Mouse (Mus musculus): ENCODE results near the gene Nme3.

Gene Nme3

DNA sequence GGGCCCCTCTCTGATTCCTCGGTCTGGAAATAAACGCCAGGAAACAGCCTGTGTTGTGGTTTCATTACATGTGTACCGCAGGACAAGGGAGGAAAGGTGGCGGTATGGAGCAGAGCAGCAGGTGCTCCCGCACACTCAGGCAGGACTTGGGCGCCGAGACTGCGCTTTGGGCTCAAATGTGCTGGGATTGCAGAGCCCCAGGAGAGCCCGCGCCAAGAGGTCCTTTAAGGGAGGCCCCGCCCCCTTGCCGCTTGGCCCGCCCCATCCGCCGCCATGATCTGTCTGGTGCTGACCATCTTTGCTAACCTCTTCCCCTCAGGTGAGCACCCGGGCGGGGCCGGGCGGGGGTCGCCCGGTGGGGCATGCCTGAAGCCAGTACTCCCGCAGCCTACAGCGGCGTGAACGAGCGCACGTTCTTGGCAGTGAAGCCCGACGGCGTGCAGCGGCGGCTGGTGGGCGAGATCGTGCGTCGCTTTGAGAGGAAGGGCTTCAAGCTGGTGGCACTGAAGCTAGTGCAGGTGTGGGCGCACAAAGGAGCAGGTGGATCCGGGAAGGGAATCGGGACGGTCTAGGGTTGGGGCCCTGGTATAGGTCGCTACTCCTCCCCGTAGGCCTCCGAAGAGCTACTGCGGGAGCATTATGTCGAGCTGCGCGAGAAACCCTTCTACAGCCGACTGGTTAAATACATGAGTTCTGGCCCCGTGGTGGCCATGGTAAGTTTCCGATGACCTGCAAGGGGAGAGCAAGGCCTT lies at the start of gene Nme3:
Gene Nme3, plus strand, starts transcription at position 260 of the 752 bp plus-strand sequence.
- peak; percentile 85 to 93 for DNase-seq

- DNase-seq = peak; percentile 74 to 85
Measured at GRCm38 (mm10) chr17:24847386-24847785, 48.9 kb upstream of the Nme3 start.

DNA sequence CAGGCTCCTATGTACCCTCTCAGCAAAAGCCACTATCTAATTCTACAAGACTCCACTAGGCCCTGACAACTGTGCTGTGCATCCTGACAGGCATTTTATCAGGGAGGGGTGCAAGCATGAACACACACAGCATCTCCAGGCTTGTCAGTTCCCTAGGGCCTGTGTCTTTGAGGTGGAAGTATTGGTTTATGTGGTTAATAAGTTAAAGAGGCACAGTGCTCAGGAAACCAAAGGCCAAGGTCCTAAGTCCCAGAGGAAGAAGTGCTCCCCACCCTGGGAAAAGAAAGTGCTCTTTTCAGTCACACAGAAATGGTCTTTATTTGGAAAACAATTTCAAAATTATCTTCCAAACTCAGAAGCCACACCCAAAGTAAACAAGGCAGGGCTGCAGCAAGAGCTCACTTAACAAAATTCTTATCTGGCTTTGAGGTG lies 47.7 kb upstream of the Nme3 start:
- peak; percentile 52 to 80 for DNase-seq

- DNase-seq = no peak
Measured at GRCm38 (mm10) chr17:24849733-24850064, 46.6 kb upstream of the Nme3 start.

- peak; percentile 97 to 99 for DNase-seq
Measured at GRCm38 (mm10) chr17:24850065-24850772, 46.1 kb upstream of the Nme3 start, which contains the start of gene Fahd1. Gene Fahd1, minus strand, starts transcription at chr17:24850364.

DNA sequence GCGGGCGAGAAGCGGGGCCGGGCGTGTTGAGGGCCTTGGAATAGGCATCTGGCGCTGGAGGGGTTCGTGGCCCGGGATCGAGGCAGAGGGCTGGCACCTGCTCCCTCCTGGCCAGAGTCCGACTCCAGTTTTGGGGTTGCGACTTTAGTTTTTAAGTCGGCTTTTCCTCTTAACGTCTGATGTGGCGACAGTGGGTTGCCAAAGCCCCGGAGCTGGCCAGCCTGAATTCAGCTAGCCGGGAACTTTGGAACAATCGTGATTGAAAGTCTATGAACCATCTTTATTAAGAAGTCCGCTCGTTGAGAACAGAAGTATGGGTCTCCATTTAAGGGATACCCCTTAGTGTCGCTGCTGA lies 45.5 kb upstream of the Nme3 start:
- no peak for DNase-seq

DNA sequence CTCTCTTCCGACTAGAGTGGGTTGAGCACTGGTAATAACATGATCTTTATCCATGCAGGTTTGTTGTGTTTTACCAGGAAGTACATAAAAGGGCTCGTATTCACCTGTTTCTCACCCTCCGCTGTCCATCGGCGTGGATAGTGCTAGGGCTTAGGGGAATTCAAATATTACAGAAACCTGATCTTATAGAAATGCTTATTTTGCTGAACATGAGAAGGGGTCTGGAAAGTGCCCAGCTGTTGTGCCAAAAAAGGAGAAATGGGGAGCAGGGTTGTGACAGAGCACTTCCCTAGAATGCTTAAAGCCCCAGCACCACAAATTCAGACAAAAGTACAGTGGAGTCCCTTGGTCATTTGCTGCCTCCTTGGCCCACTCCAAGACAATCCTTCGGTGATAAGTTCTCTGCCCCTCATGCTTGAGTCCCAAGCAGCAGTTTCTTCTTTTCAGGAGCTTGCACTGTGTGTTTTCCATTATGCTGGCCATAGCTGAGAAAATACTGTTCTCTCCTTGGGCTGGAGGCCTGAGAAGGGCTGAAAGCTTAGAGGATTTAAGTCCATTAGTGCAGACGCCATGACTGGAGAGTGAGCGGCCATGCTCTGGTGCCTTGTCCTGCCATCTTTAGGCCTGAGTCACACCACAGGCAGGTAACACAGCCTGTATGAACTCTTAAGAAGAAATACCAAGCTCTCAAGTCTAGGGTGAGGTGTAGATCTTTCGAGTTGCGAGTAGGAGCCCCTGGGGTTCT lies 44.7 kb upstream of the Nme3 start:
- no peak for DNase-seq

DNA sequence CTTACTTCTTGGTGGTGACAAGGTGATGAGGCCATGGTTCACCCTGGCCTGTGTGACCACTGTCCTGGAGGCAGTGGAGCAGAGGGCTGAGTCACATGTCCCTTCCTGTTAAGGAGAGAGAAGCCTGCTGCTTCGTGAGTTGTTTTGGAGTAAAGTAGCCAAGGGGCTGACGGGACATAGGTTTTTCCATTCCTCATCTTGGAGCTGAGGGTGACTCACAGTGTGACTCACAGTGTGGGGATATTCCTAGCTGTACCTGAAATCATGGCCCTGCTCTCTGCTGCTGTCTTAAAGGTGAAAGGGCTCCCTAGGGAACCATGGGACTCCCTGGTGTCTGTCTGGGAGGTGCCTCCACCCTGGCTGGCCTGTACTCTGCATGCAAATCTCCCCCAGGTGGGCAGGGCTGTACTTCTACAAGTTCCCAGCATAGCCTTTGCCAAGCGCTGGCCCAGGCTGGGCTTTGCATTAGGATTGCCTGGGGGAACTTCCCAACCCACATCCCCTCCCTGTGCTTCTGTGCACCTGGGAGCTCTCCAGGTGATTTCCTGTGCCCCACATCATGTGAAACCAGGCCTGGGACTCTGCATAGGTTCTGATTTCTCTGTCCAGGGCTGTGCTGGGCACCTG lies 40.3 kb upstream of the Nme3 start:
- peak; percentile 45 to 60 for DNase-seq

GRCm38 (mm10) chr17:24856589-24856988 lies 39.7 kb upstream of the Nme3 start:
- DNase-seq = peak in 1 of 2 experiments; percentile 10

DNA sequence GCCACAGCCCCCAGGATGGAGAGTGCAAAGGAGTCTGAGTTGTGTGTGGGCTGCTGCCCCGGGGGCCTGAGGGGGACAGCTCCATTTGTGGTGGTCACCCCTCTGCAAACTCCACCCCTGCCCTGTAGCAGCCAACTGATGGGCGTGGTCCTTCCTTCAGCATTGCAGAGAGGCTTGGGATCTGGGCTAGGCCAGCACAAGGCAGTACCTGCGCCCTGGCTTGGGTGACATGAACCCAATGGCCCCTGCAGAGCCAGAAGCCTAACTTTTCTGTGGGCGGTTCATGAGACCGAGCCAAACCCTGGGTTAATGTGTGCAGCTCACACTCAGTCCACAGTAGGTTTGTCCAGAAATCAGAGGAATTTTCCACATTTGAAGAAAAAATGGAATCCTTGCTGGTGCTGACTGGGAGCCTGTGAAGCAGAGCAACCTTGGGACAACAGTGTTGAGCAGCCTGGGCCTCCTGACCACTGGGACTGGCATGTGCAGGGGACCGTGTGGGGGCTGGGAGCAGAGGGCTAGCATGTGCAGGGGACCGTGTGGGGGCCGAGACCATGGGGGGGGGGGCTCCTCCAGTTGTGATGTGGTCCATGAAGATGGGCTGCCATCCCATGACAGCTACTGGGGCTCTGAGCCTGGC lies 38.3 kb upstream of the Nme3 start:
- peak; percentile 88 to 93 for DNase-seq

- DNase-seq = peak in 1 of 2 experiments; percentile 26
Measured at GRCm38 (mm10) chr17:24858967-24859366, 37.3 kb upstream of the Nme3 start.

GRCm38 (mm10) chr17:24860076-24860475 lies 36.2 kb upstream of the Nme3 start:
- DNase-seq = no peak

DNA sequence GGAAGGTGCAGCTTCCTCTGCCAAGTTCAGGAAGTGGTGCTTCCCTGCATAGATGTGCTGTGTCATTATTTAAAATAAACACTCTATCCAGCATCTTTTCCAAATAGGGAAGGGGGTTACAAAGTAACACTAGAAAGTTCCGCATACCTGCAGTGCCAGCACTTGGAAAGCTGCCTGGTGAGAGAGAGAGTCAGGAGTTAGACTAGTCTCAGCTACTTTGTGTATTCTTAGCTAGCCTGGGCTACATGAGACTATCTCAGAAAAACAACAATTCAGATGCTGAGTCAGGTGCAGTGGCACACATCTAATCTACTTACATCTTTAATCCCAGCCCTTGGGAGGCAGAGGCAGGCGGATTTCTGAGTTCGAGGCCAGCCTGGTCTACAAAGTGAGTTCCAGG lies 34.5 kb upstream of the Nme3 start:
- no peak for DNase-seq

DNA sequence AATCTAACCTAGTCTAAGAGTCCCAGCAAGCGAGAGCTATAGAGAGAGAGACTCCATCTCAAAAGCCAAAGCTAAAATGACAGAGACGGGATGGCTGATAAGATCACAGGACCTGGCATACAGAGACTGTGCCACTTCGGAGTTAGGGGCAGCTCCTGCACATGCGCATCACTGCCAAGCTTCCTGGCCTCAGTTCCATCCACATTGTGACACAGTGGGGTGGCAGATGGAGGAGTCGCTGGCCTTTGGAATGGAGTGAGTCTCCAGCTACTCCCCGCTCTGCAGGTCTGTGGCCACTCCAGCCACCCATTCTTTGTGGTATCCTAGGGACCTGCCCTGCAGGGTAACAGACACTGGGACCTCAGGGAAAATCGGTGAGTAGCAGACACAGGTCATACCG lies 30.5 kb upstream of the Nme3 start, which contains the start of gene Igfals:
Gene Igfals, plus strand, starts transcription at position 222 of the 400 bp plus-strand sequence.
- DNase-seq = no peak

DNA sequence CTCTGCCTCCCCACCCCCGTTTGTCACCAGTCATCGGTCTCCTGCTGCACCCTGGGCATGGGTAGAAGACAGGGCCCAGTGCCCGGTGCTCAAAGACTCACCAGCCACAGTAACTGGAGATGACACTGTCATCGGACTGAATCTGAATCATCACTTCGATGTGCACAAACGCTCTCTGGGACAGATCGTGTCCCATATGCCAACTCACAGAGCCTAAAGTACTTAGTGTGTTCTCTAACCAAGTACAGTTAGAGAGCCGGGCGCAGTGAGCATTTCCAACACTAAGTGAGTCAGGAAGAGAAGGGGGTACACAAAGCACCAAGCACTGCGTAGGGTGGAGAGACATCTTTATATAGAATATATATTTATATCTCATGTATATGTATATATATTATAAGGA lies 28.4 kb upstream of the Nme3 start:
- DNase-seq = no peak

DNA sequence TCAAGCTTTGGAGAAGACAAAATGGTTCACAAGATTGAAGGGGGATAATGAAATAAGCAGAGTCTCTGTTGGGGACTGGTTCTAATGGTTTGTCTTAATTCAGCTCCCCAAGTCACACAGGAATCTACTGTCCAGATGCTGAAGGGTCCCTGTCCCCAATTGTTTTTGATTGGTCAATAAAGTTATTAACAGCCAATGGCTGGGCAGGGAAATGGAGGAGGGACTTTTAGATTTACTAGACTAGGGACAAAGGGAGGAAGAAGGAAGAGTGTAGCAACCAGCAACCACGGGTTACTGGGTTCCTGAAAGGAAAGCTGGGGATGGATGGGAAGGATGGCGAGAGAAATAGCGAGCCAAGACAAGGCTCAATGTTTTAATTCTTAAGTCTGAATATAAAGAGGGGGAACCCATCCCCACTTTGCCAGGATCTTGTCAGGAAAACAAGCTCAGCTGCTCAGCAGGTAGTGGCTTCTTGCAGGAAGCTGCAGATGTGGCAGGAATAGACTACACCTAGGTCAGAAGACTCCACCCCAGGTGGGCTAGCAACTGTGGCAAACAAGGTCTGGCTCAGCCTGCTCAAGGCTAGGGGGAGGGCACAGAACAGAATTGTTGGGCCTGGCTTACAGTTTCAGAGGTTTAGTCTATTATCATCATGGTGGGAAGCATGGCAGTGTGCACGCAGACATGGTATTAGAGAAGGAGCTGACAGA lies 22.4 kb upstream of the Nme3 start:
- no peak for DNase-seq

- DNase-seq = no peak
Measured at GRCm38 (mm10) chr17:24874405-24874745, 21.9 kb upstream of the Nme3 start.

- DNase-seq = peak in 1 of 2 experiments; percentile 41
Measured at GRCm38 (mm10) chr17:24874989-24875388, 21.3 kb upstream of the Nme3 start.

GRCm38 (mm10) chr17:24877336-24878116 lies 18.8 kb upstream of the Nme3 start:
- peak; percentile 79 to 83 for DNase-seq

DNA sequence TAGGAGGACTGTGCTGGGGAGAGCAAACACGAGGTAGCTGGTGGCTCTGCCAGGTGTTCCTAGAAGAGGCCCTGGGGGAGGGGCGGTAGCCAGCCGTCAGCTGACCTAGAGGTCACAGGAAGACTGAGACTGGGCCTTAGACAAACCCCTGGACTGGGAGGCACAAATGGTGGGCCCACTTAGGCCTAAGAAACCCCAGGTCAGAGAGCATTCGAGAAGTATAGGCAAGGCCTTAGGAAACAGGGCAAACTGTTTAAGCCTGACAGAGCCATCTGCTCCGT lies 18.2 kb upstream of the Nme3 start:
- peak; percentile 94 for DNase-seq

DNA sequence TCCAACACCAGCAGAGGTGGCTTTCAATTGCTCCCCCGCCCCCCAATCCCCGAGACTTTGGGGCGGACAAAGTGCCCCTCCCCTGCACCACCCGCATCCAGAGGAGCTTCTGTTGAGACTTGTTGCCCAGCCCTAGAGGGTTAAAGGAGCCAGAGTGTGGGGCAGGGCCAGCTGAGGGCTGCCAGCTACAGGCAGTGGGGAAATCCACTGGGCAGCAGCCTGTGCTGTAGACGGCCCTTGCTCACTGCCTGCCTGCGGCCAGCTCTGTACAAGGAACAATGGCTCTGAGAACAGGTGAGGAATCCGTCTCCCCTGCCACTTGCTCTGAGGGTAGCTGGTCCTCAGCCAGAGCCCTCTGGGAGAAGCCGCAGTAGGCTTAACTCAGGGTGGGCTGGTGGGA lies 17.8 kb upstream of the Nme3 start:
- DNase-seq = peak; percentile 50 to 61

Measured in kidney, postnatal 36 days (tissue).